Mouse (Mus musculus) gastrocnemius, postnatal 14 days (tissue): Measurements from ENCODE around the gene Olfr820. TPM values are rescaled to one million over a fixed set of nuclear protein-coding genes. Genes with fewer than 3 reads are reported as not detected.
"Not testable (repeated sequence)": the region's sequence is repeated elsewhere in the genome, so short reads cannot be mapped to it uniquely, and the experiment has no call there.

Experiments used
- DNase-seq: peaks from one replicate; pipeline ENCODE4 v3.0.0; 2021; ENCODE audit warnings: mixed read lengths
- intact Hi-C: fragments of 180-260 bp; cut with DNase I; formaldehyde crosslinking; loops from one replicate; pipeline ENCODE4 v1.15.1; 2025; ENCODE audit warnings: low total_unique reads
- long read RNA-seq, 2 experiments: library from polyadenylated mRNA; stranded (forward); transcript quantifications; one replicate each; pipeline ENCODE4 v2.0.0; 2021
- total RNA-seq, 2 experiments: library from RNA; stranded (reverse); gene quantifications; 2 replicates each; pipeline ENCODE4 v1.2.3; 2021

Olfr820 gene
- total RNA-seq = not detected
- long read RNA-seq, experiment 1 = 0 reads
- long read RNA-seq, experiment 2 = 0 reads

DNA sequence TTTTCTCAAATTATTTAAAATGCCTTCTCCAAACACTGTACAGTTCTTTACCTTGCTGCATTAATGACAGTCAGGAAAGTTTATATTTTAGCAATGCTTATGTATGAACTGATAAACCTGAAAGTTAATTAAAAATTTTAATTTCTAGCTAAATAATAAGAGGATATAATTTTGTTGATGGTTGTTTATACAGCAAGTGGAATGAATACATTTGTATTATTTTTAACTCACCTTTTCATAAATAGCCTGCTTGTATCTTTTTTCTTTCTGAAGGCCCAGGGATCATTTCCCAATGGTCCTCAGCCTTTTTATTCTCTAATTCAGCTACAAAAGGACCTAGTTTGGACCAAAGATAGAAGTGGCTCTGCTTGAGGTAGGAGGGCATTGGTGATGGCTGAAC is at the start of gene Olfr820:
TSS of gene Olfr820 (plus strand) at position 301 of the 400 bp plus-strand sequence.
- intact Hi-C loops = no loop called here
- DNase-seq = no peak

DNA sequence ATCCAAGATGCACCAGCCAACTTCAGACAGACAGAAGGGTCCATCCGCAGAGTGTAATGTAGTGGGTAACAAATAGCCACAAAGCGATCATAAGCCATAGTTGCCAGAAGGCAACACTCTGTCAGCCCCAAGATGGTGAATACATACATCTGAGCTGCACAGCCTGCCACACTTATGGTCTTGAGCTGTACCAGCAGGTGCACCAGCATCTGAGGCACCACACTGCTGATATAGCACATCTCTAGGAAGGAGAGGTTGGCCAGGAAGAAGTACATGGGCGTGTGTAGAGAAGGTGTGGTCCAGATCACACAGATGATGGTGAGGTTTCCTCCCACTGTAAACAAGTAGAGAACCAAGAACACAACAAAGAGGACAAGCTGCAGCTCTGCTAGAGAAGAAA is 46.2 kb upstream of the Olfr820 start:
- intact Hi-C loops = not testable (repeated sequence)

DNA sequence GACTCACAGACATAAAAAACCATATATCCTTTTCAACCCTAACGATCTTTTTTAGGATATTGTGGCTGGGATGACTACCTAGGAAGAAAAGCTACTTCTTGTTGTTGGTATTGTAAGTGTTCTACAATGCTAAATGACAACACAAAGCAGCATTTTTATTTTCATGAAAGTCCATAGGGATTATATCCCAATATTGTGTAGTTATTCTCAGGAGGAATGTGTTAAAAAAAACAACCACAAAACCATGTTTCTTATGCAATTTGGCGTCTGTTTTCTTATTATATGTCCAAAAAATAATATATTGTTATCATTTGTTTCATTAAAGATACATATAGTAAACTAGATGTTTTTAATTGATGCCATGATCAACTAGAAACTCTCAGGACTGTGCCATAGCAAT is 45.3 kb upstream of the Olfr820 start, which contains the start of gene Olfr819:
TSS of gene Olfr819 (minus strand) at position 101 of the 400 bp plus-strand sequence.
- DNase-seq, intact Hi-C loops: not testable (repeated sequence)

More for the DNA sequence above, 46.2 kb upstream of the Olfr820 start:
- not testable (repeated sequence) for DNase-seq

DNA sequence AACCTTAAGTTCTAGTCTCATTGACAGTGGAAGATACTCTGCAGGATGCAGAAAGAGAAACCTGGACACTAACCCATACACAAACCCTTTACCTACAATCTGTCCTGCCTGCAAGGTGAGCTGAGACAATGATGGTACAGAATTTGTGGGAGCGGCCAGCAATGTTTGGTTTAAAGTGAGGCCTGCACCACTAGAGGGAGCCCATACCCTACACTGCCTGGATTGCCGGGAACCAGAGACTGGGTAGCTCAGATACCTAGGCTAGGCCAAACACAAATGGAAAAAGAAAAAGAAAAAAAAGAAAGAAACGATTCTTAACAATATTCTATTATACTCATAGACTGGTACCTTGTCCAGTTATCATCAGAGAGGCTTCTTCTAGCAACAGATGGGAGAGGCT is 39.4 kb upstream of the Olfr820 start:
- intact Hi-C loops, DNase-seq: not testable (repeated sequence)

DNA sequence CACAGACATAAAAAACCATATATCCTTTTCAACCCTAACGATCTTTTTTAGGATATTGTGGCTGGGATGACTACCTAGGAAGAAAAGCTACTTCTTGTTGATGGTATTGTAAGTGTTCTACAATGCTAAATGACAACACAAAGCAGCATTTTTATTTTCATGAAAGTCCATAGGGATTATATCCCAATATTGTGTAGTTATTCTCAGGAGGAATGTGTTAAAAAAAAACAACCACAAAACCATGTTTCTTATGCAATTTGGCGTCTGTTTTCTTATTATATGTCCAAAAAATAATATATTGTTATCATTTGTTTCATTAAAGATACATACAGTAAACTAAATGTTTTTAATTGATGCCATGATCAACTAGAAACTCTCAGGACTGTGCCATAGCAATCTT is 36.4 kb upstream of the Olfr820 start, which contains the start of gene Olfr247:
TSS of gene Olfr247 (minus strand) at position 101 of the 400 bp plus-strand sequence.
- intact Hi-C loops, DNase-seq: not testable (repeated sequence)

DNA sequence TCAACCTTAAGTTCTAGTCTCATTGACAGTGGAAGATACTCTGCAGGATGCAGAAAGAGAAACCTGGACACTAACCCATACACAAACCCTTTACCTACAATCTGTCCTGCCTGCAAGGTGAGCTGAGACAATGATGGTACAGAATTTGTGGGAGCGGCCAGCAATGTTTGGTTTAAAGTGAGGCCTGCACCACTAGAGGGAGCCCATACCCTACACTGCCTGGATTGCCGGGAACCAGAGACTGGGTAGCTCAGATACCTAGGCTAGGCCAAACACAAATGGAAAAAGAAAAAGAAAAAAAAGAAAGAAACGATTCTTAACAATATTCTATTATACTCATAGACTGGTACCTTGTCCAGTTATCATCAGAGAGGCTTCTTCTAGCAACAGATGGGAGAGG is 30.6 kb upstream of the Olfr820 start:
- DNase-seq, intact Hi-C loops: not testable (repeated sequence)

DNA sequence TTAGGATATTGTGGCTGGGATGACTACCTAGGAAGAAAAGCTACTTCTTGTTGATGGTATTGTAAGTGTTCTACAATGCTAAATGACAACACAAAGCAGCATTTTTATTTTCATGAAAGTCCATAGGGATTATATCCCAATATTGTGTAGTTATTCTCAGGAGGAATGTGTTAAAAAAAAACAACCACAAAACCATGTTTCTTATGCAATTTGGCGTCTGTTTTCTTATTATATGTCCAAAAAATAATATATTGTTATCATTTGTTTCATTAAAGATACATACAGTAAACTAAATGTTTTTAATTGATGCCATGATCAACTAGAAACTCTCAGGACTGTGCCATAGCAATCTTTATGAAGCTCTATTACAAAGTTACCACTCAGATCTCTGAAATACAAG is 27.5 kb upstream of the Olfr820 start, which contains the start of gene Gm10310:
TSS of gene Gm10310 (minus strand) at position 101 of the 400 bp plus-strand sequence.
- DNase-seq, intact Hi-C loops: not testable (repeated sequence)

DNA sequence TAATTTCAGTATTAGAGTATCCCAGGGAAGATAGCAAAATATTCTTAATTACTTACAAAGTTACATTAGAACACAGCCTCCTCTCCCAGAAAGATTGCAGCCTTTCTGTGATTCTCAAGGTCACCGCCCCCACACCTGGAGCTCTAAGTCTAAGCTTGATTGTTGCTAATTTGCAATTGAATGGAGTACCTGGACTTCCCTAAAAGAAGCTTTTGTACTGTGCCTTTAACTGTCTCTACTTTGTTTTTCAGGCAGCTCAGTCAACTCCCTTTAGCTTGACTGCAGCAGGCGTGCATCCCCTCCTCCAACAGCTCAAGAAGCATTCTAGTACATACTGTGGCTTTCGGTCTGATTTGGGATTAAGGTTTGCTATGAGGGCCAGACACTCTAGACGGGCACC is 8.3 kb upstream of the Olfr820 start:
- DNase-seq, intact Hi-C loops: not testable (repeated sequence)

DNA sequence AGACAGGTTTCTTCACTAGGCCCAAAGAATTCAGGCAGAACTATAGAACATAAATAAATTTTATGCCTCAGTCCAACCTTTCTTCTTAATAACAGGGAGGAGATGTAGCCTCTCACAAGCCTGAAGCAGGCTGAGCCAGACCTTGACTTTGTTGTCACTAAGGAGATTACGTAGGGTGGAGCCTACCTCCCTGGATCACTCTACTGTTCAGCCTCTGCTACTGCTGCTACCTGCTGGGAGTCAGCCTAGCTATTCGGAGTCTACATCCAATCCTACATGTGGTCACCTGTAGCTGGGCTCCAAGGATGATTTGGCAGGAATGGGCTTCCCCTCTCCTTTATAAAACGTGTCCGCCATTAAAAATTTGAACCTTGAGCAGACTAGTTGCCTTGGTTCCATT is 7.1 kb upstream of the Olfr820 start:
- intact Hi-C loops, DNase-seq: not testable (repeated sequence)

DNA sequence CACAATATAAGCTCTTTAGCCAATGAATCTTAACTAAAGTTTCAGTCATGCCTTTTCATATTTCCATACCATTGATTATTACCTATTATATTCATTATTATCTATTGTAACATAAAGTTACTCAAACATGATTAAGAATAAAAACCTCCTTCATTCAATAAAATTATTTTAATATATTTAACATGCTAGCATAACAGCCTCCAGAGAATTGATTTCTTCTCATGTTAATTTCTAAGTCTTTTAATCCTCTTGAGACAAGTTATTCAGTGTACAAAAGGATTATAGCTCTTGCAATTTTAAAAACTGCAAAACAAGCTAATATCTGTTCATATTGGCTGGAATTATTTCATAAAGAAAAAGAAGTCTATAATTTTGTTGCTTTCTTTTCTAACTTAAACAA is 17.6 kb downstream of the Olfr820 start, which contains the start of gene Olfr821:
TSS of gene Olfr821 (plus strand) at position 301 of the 400 bp plus-strand sequence.
- DNase-seq = no peak
- intact Hi-C loops = no loop called here

DNA sequence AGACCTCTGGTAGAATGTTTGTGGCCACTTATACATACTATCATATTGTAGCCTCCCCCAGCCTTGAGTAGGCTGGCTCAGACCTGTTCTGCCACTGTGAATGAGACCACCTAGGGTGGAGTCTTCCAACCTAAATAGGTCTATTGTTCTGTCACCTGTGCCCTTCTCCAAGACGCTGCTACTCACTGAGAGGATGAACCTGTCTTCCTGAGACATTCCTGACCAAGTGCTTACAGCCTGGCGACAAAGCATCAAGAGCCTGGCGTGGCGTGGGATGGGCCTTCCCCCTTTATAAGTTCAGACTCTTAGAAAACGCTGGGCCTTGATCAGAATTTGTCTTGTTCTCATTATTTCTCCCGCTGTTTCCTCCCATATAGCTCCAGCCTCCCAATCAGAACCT is 24.7 kb downstream of the Olfr820 start:
- no peak for DNase-seq
- intact Hi-C loops = no loop called here

Other genes starting within 250 kb of the Olfr820 start
- gene Olfr808, start 247.1 kb upstream of the Olfr820 start, total RNA-seq = not detected
- gene Olfr809, start 238.0 kb upstream of the Olfr820 start, total RNA-seq = not detected
- not detected for gene Olfr810, start 217.7 kb upstream of the Olfr820 start, total RNA-seq
- not detected for gene Olfr811, start 208.2 kb upstream of the Olfr820 start, total RNA-seq
- not detected for gene Olfr812, start 166.5 kb upstream of the Olfr820 start, total RNA-seq
- not detected for gene Olfr813, start 157.3 kb upstream of the Olfr820 start, total RNA-seq
- not detected for gene Olfr814, start 132.8 kb upstream of the Olfr820 start, total RNA-seq
- gene Olfr815, start 106.8 kb upstream of the Olfr820 start, total RNA-seq = not detected
- not detected for gene Olfr816, start 97.0 kb upstream of the Olfr820 start, total RNA-seq
- gene Olfr818, start 63.5 kb upstream of the Olfr820 start, total RNA-seq = not detected
- gene Olfr819, start 45.4 kb upstream of the Olfr820 start, total RNA-seq = not detected
- not detected for gene Olfr247, start 36.5 kb upstream of the Olfr820 start, total RNA-seq
- gene Gm10310, start 27.6 kb upstream of the Olfr820 start, total RNA-seq = not detected
- not detected for gene Olfr821, start 17.7 kb downstream of the Olfr820 start, total RNA-seq
- not detected for gene Olfr822, start 58.6 kb downstream of the Olfr820 start, total RNA-seq
- not detected for gene Olfr823, start 102.8 kb downstream of the Olfr820 start, total RNA-seq
- not detected for gene Olfr824, start 117.4 kb downstream of the Olfr820 start, total RNA-seq
- gene Olfr825, start 154.1 kb downstream of the Olfr820 start, total RNA-seq = not detected
- gene Olfr826, start 171.6 kb downstream of the Olfr820 start, total RNA-seq = not detected
- not detected for gene Olfr827, start 201.8 kb downstream of the Olfr820 start, total RNA-seq